Mouse (Mus musculus) neutrophil, adult 59 days (primary cell): ENCODE measurements around the gene Ube2j1. TPM values are rescaled to one million over a fixed set of nuclear protein-coding genes. Genes with fewer than 3 reads are reported as not detected.

Experiments
- total RNA-seq, 2 experiments: library from RNA; stranded (reverse); gene quantifications; 1 replicate in 1 of 2; 2 replicates in 1 of 2; pipeline ENCODE4 v1.2.4; 2023

Ube2j1 gene
- total RNA-seq: 10 to 100 TPM; 64.2 to 67.1 TPM

GRCm38 (mm10) chr4:33031195-33031960 lies at the start of gene Ube2j1:
TSS of gene Ube2j1 (plus strand) at chr4:33031416.

GRCm38 (mm10) chr4:32982716-32983175 lies 48.5 kb upstream of the Ube2j1 start, which contains the start of gene Rragd:
TSS of gene Rragd (plus strand) at chr4:32983037.

GRCm38 (mm10) chr4:33062981-33063380 lies 31.8 kb downstream of the Ube2j1 start, which contains the start of gene Gabrr2:
TSS of gene Gabrr2 (plus strand) at chr4:33062999.

Other genes starting within 250 kb of the Ube2j1 start
- gene Lyrm2, start 231.2 kb upstream of the Ube2j1 start, total RNA-seq: 10 to 100 TPM; 27.1 to 31.4 TPM
- gene Ankrd6, start 80.6 kb upstream of the Ube2j1 start, total RNA-seq: under 1 TPM; 0.24 to 0.29 TPM
- under 1 TPM; 0.51 to 0.73 TPM for gene Rragd, start 48.4 kb upstream of the Ube2j1 start, total RNA-seq
- under 1 TPM in 1 of 2 experiments, not detected in 1; 0.38 TPM for gene Gabrr2, start 31.6 kb downstream of the Ube2j1 start, total RNA-seq
- not detected for gene Gabrr1, start 101.1 kb downstream of the Ube2j1 start, total RNA-seq
- under 1 TPM in 1 of 2 experiments, not detected in 1; 0.33 TPM for gene Pm20d2, start 158.3 kb downstream of the Ube2j1 start, total RNA-seq
- not detected for gene Srsf12, start 177.6 kb downstream of the Ube2j1 start, total RNA-seq